In genomic region chr4:151386701-151387451, GRCm38 (mm10) we compare ENCODE assay signal across 8 mouse cellular contexts.
DNase-seq lines count a peak whose midpoint lies in the region; ATAC-seq lines count a peak whose summit lies in the region.

No protein-coding gene starts in this region.

- H3K27me3 ChIP-seq in hindbrain, embryonic 10.5 days (ENCODE audit: insufficient read depth, poor library complexity, severe bottlenecking): peaks cover 19% of the 10 kb centered on the region
- H3K27me3 ChIP-seq in limb, embryonic 12.5 days: peaks cover 30% of the 10 kb centered on the region

- intact Hi-C loops in left cerebral cortex, postnatal 25 days (cut with DNase I): no loop called here

- no peaks in the 10 kb centered on the region for H3K9me3 ChIP-seq in hindbrain, embryonic 10.5 days
- H3K9me3 ChIP-seq in limb, embryonic 12.5 days: no peaks in the 10 kb centered on the region

- H3K4me1 ChIP-seq in hindbrain, embryonic 10.5 days (replicated peaks): peaks cover 24% of the 10 kb centered on the region
- peaks cover 45% of the 10 kb centered on the region for H3K4me1 ChIP-seq in limb, embryonic 12.5 days (replicated peaks)

- peak overlapping the region; percentile 57 for H3K4me3 ChIP-seq in hindbrain, embryonic 10.5 days
- H3K4me3 ChIP-seq in limb, embryonic 12.5 days (replicated peaks): peak overlapping the region; percentile 32

- peak; percentile 13 for DNase-seq in right cerebral cortex, postnatal 25 days
- DNase-seq in right cerebral cortex, postnatal 36 days (ENCODE audit: low spot score in 2 of 2): no peak
- DNase-seq in hindbrain, embryonic 10.5 days (ENCODE audit: low spot score): peak; percentile 57
- DNase-seq in retina, postnatal 1 day: peak; percentile 55
- DNase-seq in adrenal gland, adult 8-10 months: no peak
- no peak for DNase-seq in left cerebral cortex, postnatal 25 days (ENCODE audit: low spot score in 2 of 2)
- DNase-seq in cerebellum, adult 18-20 months: no peak

- H3K36me3 ChIP-seq in hindbrain, embryonic 10.5 days: no peaks in the 10 kb centered on the region
- no peaks in the 10 kb centered on the region for H3K36me3 ChIP-seq in limb, embryonic 12.5 days

- no peak overlapping the region; the same call in 1 of the 2 replicates for H3K9ac ChIP-seq in limb, embryonic 12.5 days (replicated peaks)

- peak; percentile 60; the same call in 1 of the 2 replicates for ATAC-seq in limb, embryonic 12.5 days (ENCODE audit: insufficient number of reproducible peaks, insufficient read depth, low FRiP score, low TSS enrichment, low read depth)

- H3K4me2 ChIP-seq in limb, embryonic 12.5 days: peak overlapping the region; percentile 65

- H3K27ac ChIP-seq in hindbrain, embryonic 10.5 days: peak overlapping the region; percentile 89
- no peak overlapping the region for H3K27ac ChIP-seq in limb, embryonic 12.5 days

- under 1% methylated on average over 24 of the region's 24 CpGs for WGBS in hindbrain, embryonic 10.5 days
- under 1% methylated on average over 24 of the region's 24 CpGs for WGBS in limb, embryonic 12.5 days

Comparison
In these comparisons a context has a peak if more than half of its experiments do, and no peak if none do; other contexts are left out.
1. DNase-seq: peak in right cerebral cortex, postnatal 25 days (single experiment), hindbrain, embryonic 10.5 days (single experiment) and retina, postnatal 1 day (single experiment); none in right cerebral cortex, postnatal 36 days (0 of 2), adrenal gland, adult 8-10 months (single experiment), left cerebral cortex, postnatal 25 days (0 of 2) and cerebellum, adult 18-20 months (0 of 2).